Mouse (Mus musculus): ENCODE measurements around the gene Olfr1186.
"Not testable (repeated sequence)": the region's sequence is repeated elsewhere in the genome, so short reads cannot be mapped to it uniquely, and the experiment has no call there.

The Olfr1186 gene

DNA sequence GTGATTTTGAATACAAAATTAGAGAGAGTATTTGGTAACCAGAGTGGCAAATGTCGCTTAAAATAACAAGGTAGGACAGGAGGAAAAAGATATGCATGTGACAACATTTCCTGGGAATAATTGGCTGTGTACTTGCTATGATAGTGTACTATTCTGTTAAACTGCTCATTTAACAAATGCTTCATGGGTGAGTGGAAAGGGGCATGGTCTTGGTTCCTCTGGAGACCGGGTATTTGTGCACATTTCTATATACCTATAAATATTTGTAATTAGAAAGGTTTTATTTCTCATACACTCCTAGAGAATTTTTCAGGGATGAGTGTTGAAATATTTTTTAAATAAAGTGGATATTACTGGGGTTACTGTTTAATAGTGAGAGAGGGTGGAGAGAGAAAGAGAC is at the start of gene Olfr1186:
TSS of gene Olfr1186 (plus strand) at position 301 of the 400 bp plus-strand sequence.
- DNase-seq (ENCODE audit: low read depth, low spot score) = no peak

DNA sequence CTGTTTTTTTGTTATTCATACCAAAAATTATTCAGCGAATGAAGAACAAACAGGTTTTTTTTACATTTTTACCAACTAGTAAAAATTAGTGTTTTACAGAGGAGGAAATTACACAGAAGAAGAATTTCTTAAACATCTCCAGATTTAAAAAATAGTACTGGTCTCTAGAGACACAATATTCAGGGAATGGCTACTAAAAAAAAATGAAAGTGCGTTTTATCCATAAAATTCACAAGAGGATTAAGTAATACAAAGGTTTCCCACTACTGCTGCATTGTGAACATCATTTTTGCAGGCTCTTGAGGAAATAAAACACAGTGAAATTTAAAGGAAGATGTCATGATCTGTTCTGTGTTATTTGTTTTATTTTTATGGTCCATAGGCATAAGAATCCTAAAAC is 35.1 kb upstream of the Olfr1186 start, which contains the start of gene Olfr1184:
TSS of gene Olfr1184 (plus strand) at position 301 of the 400 bp plus-strand sequence.
- no peak for DNase-seq (ENCODE audit: low read depth, low spot score)

- DNase-seq (ENCODE audit: low read depth, low spot score) = no peak
Measured at GRCm38 (mm10) chr2:88493020-88493419, 25.3 kb upstream of the Olfr1186 start, which contains the start of gene Olfr1185-ps1. TSS of gene Olfr1185-ps1 (plus strand) at chr2:88493320.

- DNase-seq (ENCODE audit: low read depth, low spot score) = no peak
Measured at GRCm38 (mm10) chr2:88525720-88526119, 7.4 kb downstream of the Olfr1186 start.

GRCm38 (mm10) chr2:88556635-88557034 is 38.3 kb downstream of the Olfr1186 start, which contains the start of gene Olfr1188:
TSS of gene Olfr1188 (plus strand) at chr2:88556935.
- DNase-seq (ENCODE audit: low read depth, low spot score) = no peak

- DNase-seq (ENCODE audit: low read depth, low spot score) = not testable (repeated sequence)
Measured at GRCm38 (mm10) chr2:88572696-88573095, 54.3 kb downstream of the Olfr1186 start.
